ENCODE assay signal across 14 mouse cellular contexts in genomic region chr6:88964911-88965310, GRCm38 (mm10).
DNase-seq lines count a peak whose midpoint lies in the region; ATAC-seq lines count a peak whose summit lies in the region.
"Had no signal": no experiment of that assay in that cellular context is flagged by ENCODE, and none has a peak within 500 bp of the region (broad histone marks: within the 10 kb centered on the region; RNA-seq: fewer than 3 reads in every experiment).

No protein-coding gene starts in this region.

- no peaks in the 10 kb centered on the region for H3K27me3 ChIP-seq in midbrain, embryonic 15.5 days (replicated peaks)
- H3K27me3 ChIP-seq: heart, embryonic 15.5 days; liver, embryonic 13.5 days had no signal

- H3K27ac ChIP-seq in midbrain, embryonic 15.5 days: peak overlapping the region; percentile 46
- H3K27ac ChIP-seq: heart, embryonic 15.5 days; liver, embryonic 13.5 days had no signal

- 88% methylated on average over 6 of the region's 6 CpGs for WGBS in midbrain, embryonic 15.5 days

- H3K4me1 ChIP-seq in midbrain, embryonic 15.5 days: peaks cover 29% of the 10 kb centered on the region
- H3K4me1 ChIP-seq: liver, embryonic 13.5 days had no signal

- intact Hi-C loops in left cerebral cortex, postnatal 4 days (cut with DNase I): no loop called here
- intact Hi-C loops in heart, postnatal 36 days (cut with DNase I): no loop called here

- no peak for DNase-seq in frontal cortex, postnatal 25 days (ENCODE audit: low spot score in 2 of 2)
- DNase-seq in left cerebral cortex, adult 9 months (ENCODE audit: low spot score in 2 of 2): peak; percentile 55 to 79
- no peak for DNase-seq in left cerebral cortex, postnatal 4 days
- peak; percentile 60 to 70 for DNase-seq in layer of hippocampus, adult 8-10 months (ENCODE audit: low spot score in 2 of 2)
- no peak for DNase-seq in heart, postnatal 36 days
- DNase-seq in cerebellum, postnatal 36 days: no peak
- DNase-seq: adrenal gland, adult 8-10 months; cerebellum, adult 9-10 months; liver, embryonic 13.5 days had no signal

- no peak overlapping the region for H3K4me3 ChIP-seq in midbrain, embryonic 15.5 days
- H3K4me3 ChIP-seq: heart, embryonic 15.5 days; liver, embryonic 13.5 days; megakaryocyte, embryonic 14.5 days had no signal

- H3K4me2 ChIP-seq in midbrain, embryonic 15.5 days: no peak overlapping the region
- H3K4me2 ChIP-seq: heart, embryonic 15.5 days; liver, embryonic 13.5 days had no signal

- H3K9ac ChIP-seq in midbrain, embryonic 15.5 days: no peak overlapping the region
- H3K9ac ChIP-seq: heart, embryonic 15.5 days; liver, embryonic 13.5 days had no signal

- H3K9me3 ChIP-seq in midbrain, embryonic 15.5 days: no peaks in the 10 kb centered on the region
- H3K9me3 ChIP-seq: heart, embryonic 15.5 days; liver, embryonic 13.5 days; megakaryocyte, embryonic 14.5 days had no signal

- no peaks in the 10 kb centered on the region for H3K36me3 ChIP-seq in midbrain, embryonic 15.5 days (replicated peaks)
- H3K36me3 ChIP-seq: heart, embryonic 15.5 days; liver, embryonic 13.5 days had no signal

- peak; percentile 81 for ATAC-seq in frontal cortex, adult (ENCODE audit: low TSS enrichment)
- ATAC-seq in midbrain, embryonic 15.5 days (replicated peaks): no peak
- ATAC-seq: lung, postnatal 0 days had no signal

Comparison
In these comparisons a context has a peak if more than half of its experiments do, and no peak if none do; other contexts are left out.
1. DNase-seq: peak in left cerebral cortex, adult 9 months (2 of 2) and layer of hippocampus, adult 8-10 months (2 of 2); none in frontal cortex, postnatal 25 days (0 of 2), left cerebral cortex, postnatal 4 days (single experiment), heart, postnatal 36 days (0 of 2) and cerebellum, postnatal 36 days (0 of 2).